Mouse (Mus musculus): ENCODE measurements around the gene Sry.

Sry gene

GRCm38 (mm10) chrY:2663558-2663957 lies at the start of gene Sry:
Sry (minus strand) TSS chrY:2663658.
- no peak for DNase-seq

Data from right cerebral cortex, adult 18-20 months (tissue).